Mouse (Mus musculus) testis, postnatal 14 days (tissue): ENCODE results near the gene Arhgap27.

Experiments
- DNase-seq: peaks from one replicate; pipeline ENCODE4 v3.0.0; 2021; ENCODE audit warnings: low spot score

Arhgap27 gene

GRCm38 (mm10) chr11:103356032-103356571, 7.4 kb downstream of the Arhgap27 start:
- DNase-seq: no peak

- DNase-seq: no peak
These were observed 8.2 kb downstream of the Arhgap27 start for GRCm38 (mm10) chr11:103355251-103355650.

- DNase-seq: no peak
These were observed 9.5 kb downstream of the Arhgap27 start for GRCm38 (mm10) chr11:103354033-103354432.

GRCm38 (mm10) chr11:103352239-103352814, 11.2 kb downstream of the Arhgap27 start:
- no peak for DNase-seq

- DNase-seq: no peak
These were observed 12.7 kb downstream of the Arhgap27 start for GRCm38 (mm10) chr11:103350711-103351315.

- no peak for DNase-seq
These were observed 13.8 kb downstream of the Arhgap27 start for GRCm38 (mm10) chr11:103349699-103350098.

GRCm38 (mm10) chr11:103346657-103347056, 16.8 kb downstream of the Arhgap27 start:
- peak; percentile 45 for DNase-seq

- DNase-seq: no peak
These were observed 17.3 kb downstream of the Arhgap27 start for GRCm38 (mm10) chr11:103346236-103346635.

GRCm38 (mm10) chr11:103345408-103346091, 17.9 kb downstream of the Arhgap27 start:
- no peak for DNase-seq

- DNase-seq: no peak
These were observed 18.8 kb downstream of the Arhgap27 start for GRCm38 (mm10) chr11:103344494-103345332.

- no peak for DNase-seq
These were observed 19.6 kb downstream of the Arhgap27 start for GRCm38 (mm10) chr11:103343881-103344280.

GRCm38 (mm10) chr11:103343063-103343462, 20.4 kb downstream of the Arhgap27 start:
- no peak for DNase-seq

- DNase-seq: no peak
These were observed 22.8 kb downstream of the Arhgap27 start for GRCm38 (mm10) chr11:103340677-103341076.

GRCm38 (mm10) chr11:103340130-103340529, 23.4 kb downstream of the Arhgap27 start:
- no peak for DNase-seq

GRCm38 (mm10) chr11:103339414-103340119, 23.9 kb downstream of the Arhgap27 start:
- no peak for DNase-seq

- DNase-seq: no peak
These were observed 24.8 kb downstream of the Arhgap27 start for GRCm38 (mm10) chr11:103338671-103339070.

- DNase-seq: no peak
These were observed 25.4 kb downstream of the Arhgap27 start for GRCm38 (mm10) chr11:103338119-103338518.

GRCm38 (mm10) chr11:103337180-103337579, 26.3 kb downstream of the Arhgap27 start:
- DNase-seq: no peak

GRCm38 (mm10) chr11:103335561-103335960, 27.9 kb downstream of the Arhgap27 start:
- no peak for DNase-seq

- peak; percentile 56 for DNase-seq
These were observed 28.6 kb downstream of the Arhgap27 start for GRCm38 (mm10) chr11:103334925-103335324.

- DNase-seq: peak; percentile 46
These were observed 29.6 kb downstream of the Arhgap27 start for GRCm38 (mm10) chr11:103333719-103334398.
